Mouse (Mus musculus): ENCODE measurements around the gene Zbtb16.

Gene Zbtb16

GRCm38 (mm10) chr9:48638176-48638803 lies 197.7 kb downstream of the Zbtb16 start:
- DNase-seq, result no peak

- DNase-seq, result no peak
Observed at GRCm38 (mm10) chr9:48637161-48637560, 198.9 kb downstream of the Zbtb16 start.

GRCm38 (mm10) chr9:48635576-48636350 lies 200.3 kb downstream of the Zbtb16 start:
- DNase-seq, result no peak

- DNase-seq, result no peak
Observed at GRCm38 (mm10) chr9:48633147-48633546, 202.9 kb downstream of the Zbtb16 start.

- no peak for DNase-seq
Observed at GRCm38 (mm10) chr9:48619268-48619667, 216.8 kb downstream of the Zbtb16 start.

- peak; percentile 34 for DNase-seq
Observed at GRCm38 (mm10) chr9:48618589-48618988, 217.4 kb downstream of the Zbtb16 start.

- DNase-seq, result peak; percentile 33
Observed at GRCm38 (mm10) chr9:48618111-48618510, 217.9 kb downstream of the Zbtb16 start.

GRCm38 (mm10) chr9:48617511-48618010 lies 218.5 kb downstream of the Zbtb16 start:
- no peak for DNase-seq

GRCm38 (mm10) chr9:48613221-48613620 lies 222.8 kb downstream of the Zbtb16 start:
- no peak for DNase-seq

GRCm38 (mm10) chr9:48612542-48612941 lies 223.5 kb downstream of the Zbtb16 start:
- no peak for DNase-seq

GRCm38 (mm10) chr9:48611032-48611431 lies 225.0 kb downstream of the Zbtb16 start:
- no peak for DNase-seq

GRCm38 (mm10) chr9:48609734-48610133 lies 226.3 kb downstream of the Zbtb16 start:
- DNase-seq, result no peak

- DNase-seq, result no peak
Observed at GRCm38 (mm10) chr9:48607417-48607816, 228.6 kb downstream of the Zbtb16 start.

GRCm38 (mm10) chr9:48606171-48606570 lies 229.9 kb downstream of the Zbtb16 start:
- DNase-seq, result no peak

GRCm38 (mm10) chr9:48605697-48606096 lies 230.3 kb downstream of the Zbtb16 start:
- no peak for DNase-seq

- DNase-seq, result peak; percentile 13
Observed at GRCm38 (mm10) chr9:48604939-48605598, 231.0 kb downstream of the Zbtb16 start, which contains the start of gene Nnmt. Gene Nnmt (minus strand): TSS chr9:48605153.

Data from kidney, adult 11 months (tissue).